Mouse (Mus musculus): ENCODE measurements around the gene Cars2. TPM values are rescaled to one million over a fixed set of nuclear protein-coding genes. Genes with fewer than 3 reads are reported as not detected.

The Cars2 gene
- 22.6 and 28.2 TPM in 2 replicates for polyA plus RNA-seq (2016; fragmentation: Nextera tagmentation; extraction: Ambion mirVana)

DNA sequence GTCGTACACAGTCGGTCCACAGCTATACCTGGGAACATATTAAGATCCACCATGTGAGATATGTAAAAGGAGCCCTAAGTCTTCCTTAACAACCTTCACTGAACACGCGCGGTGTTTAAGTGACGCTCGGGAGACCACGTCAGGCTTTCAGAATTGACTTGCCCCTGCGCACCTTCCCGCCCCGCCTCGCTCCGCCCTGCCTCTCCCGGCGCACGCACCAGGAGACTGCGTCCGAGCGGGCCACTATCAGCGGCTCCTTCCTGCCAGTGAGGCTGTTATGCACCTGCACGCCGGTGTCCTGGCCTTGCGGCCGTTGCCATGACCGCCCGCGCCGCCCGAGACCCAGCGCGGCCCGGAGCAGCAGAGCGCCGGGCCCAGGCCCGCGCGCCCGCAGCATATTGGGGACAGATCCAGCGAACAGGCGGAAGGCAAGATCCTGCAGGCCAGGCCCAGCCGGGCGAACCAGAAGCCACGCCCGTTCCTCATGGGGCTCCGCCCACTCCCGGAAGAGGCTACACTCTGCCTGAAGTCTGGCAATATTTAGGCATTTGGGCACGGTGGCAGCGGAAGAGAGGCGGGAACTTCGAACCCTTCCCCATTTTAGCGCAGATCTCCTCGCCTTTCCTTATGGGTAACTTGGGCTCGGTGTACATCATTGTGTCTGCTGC is at the start of gene Cars2:
Cars2 (minus strand) TSS at position 503 of the 668 bp plus-strand sequence.
- peaks cover 13% of the 10 kb centered on the region for H3K36me3 ChIP-seq
- H3K4me2 ChIP-seq, result peak within 1 kb of the TSS; percentile 73
- peak within 1 kb of the TSS; percentile 65 for H3K27ac ChIP-seq (ENCODE audit: poor library complexity, severe bottlenecking)
- peak; percentile 79 for ATAC-seq (ENCODE audit: insufficient number of reproducible peaks, low FRiP score)
- peaks cover 18% of the 10 kb centered on the region for H3K4me1 ChIP-seq (replicated peaks)
- under 1% methylated on average over 53 of the region's 53 CpGs for WGBS
- peak within 1 kb of the TSS; percentile 78 for H3K9ac ChIP-seq
- H3K4me3 ChIP-seq, result peak within 1 kb of the TSS; percentile 62
- H3K9me3 ChIP-seq (replicated peaks), result no peaks in the 10 kb centered on the region
- H3K27me3 ChIP-seq (replicated peaks), result no peaks in the 10 kb centered on the region

DNA sequence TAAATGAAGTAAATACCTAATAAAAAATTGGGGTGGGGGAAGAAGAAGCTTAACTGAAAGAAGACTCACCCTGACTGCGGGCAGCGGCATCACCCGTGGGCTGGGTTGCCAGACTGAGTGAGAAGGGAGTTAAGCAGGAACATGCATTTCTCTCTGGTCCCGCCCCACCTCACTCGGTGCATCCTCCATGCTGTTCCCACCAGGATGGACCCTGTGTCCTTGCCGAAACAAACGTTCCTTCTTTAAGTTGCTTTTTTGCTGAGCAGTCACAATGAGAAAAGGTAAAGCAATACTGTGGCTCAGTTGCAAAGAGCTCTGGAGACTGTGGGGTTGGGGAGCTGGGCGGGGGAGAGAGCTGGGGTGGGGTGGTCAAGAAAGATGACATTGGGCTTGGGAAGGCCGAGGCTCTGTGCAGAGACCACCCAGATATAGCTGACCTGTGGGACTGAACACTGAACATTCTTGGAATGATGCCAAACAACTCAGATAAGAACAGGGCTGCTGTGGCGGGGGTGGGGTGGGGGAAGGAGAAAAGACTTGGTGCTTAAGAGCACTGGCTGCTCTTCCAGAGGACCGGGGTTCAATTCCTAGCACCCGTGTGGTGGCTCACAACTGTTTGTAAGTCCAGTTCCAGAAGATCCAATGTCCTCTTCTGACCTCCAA is 42.8 kb upstream of the Cars2 start:
- H3K9me3 ChIP-seq (replicated peaks), result no peaks in the 10 kb centered on the region
- no peaks in the 10 kb centered on the region for H3K36me3 ChIP-seq
- H3K9ac ChIP-seq, result no peak overlapping the region
- no peaks in the 10 kb centered on the region for H3K27me3 ChIP-seq (replicated peaks)
- H3K27ac ChIP-seq (ENCODE audit: poor library complexity, severe bottlenecking), result 0 out of 2 replicates have a peak overlapping the region, but pooled peaks have one; percentile 8
- no peak overlapping the region for H3K4me3 ChIP-seq
- 49% methylated on average over 12 of the region's 12 CpGs for WGBS
- ATAC-seq (ENCODE audit: insufficient number of reproducible peaks, low FRiP score), result peak; percentile 49; the same call in 1 of the 2 replicates
- H3K4me1 ChIP-seq (replicated peaks), result peaks cover 21% of the 10 kb centered on the region
- peak overlapping the region; percentile 28; the same call in 1 of the 2 replicates for H3K4me2 ChIP-seq

- 30% methylated on average over 13 of the region's 13 CpGs for WGBS
- H3K4me1 ChIP-seq (replicated peaks), result peaks cover 21% of the 10 kb centered on the region
- no peak overlapping the region for H3K4me3 ChIP-seq
- no peak overlapping the region for H3K27ac ChIP-seq (ENCODE audit: poor library complexity, severe bottlenecking)
- no peaks in the 10 kb centered on the region for H3K36me3 ChIP-seq
- peak overlapping the region; percentile 16 for H3K4me2 ChIP-seq
- H3K9me3 ChIP-seq (replicated peaks), result no peaks in the 10 kb centered on the region
- H3K9ac ChIP-seq, result no peak overlapping the region
- H3K27me3 ChIP-seq (replicated peaks), result no peaks in the 10 kb centered on the region
- 0 out of 2 replicates have a peak, but pooled peaks have one; percentile 38 for ATAC-seq (ENCODE audit: insufficient number of reproducible peaks, low FRiP score)
Observed at GRCm38 (mm10) chr8:11592296-11592695, 41.7 kb upstream of the Cars2 start.

- no peak overlapping the region for H3K27ac ChIP-seq (ENCODE audit: poor library complexity, severe bottlenecking)
- peaks cover 21% of the 10 kb centered on the region for H3K4me1 ChIP-seq (replicated peaks)
- no peaks in the 10 kb centered on the region for H3K27me3 ChIP-seq (replicated peaks)
- no peak overlapping the region for H3K9ac ChIP-seq
- no peak for ATAC-seq (ENCODE audit: insufficient number of reproducible peaks, low FRiP score)
- no peaks in the 10 kb centered on the region for H3K36me3 ChIP-seq
- H3K4me2 ChIP-seq, result 0 out of 2 replicates have a peak overlapping the region, but pooled peaks have one; percentile 16
- no peaks in the 10 kb centered on the region for H3K9me3 ChIP-seq (replicated peaks)
- H3K4me3 ChIP-seq, result no peak overlapping the region
- 68% methylated on average over 4 of the region's 4 CpGs for WGBS
Observed at GRCm38 (mm10) chr8:11591837-11592236, 41.3 kb upstream of the Cars2 start.

DNA sequence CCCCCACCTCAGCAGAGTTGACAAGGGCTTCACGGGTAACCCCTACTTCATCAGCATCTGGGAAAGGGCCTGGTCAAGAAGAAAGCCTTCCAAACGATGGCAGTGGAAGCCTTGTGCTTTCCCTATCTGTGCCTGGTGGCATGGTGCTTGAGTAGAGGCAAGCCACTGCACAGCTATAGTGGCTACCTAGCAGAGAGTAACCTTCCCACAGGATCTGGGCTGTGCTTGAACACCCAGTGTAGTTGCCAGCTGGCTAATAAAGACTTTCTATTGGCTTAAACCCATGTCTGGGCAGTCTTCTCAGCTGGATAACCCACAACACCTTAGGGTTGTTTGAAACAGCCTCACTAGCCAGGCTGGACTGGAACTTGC is 35.8 kb upstream of the Cars2 start:
- Histone ChIP-seq H3K9me3 (replicated peaks) (0 out of 2 replicates have a peak, but pooled peaks cover 8% of the 10 kb centered on the region), H3K36me3 (no peaks in the 10 kb centered on the region), H3K27me3 (replicated peaks) (no peaks in the 10 kb centered on the region), H3K4me3 (no peak overlapping the region), H3K27ac (ENCODE audit: poor library complexity, severe bottlenecking) (peak overlapping the region; percentile 39), H3K9ac (no peak overlapping the region), H3K4me1 (replicated peaks) (peaks cover 9% of the 10 kb centered on the region), H3K4me2 (no peak overlapping the region)
- no peak for ATAC-seq (ENCODE audit: insufficient number of reproducible peaks, low FRiP score)
- WGBS, result 53% methylated on average over 2 of the region's 2 CpGs

- Histone ChIP-seq H3K4me1 (replicated peaks) (peaks cover 9% of the 10 kb centered on the region), H3K9ac (no peak overlapping the region), H3K4me3 (no peak overlapping the region), H3K36me3 (no peaks in the 10 kb centered on the region), H3K27me3 (replicated peaks) (no peaks in the 10 kb centered on the region), H3K9me3 (replicated peaks) (0 out of 2 replicates have a peak, but pooled peaks cover 8% of the 10 kb centered on the region), H3K4me2 (0 out of 2 replicates have a peak overlapping the region, but pooled peaks have one; percentile 5), H3K27ac (ENCODE audit: poor library complexity, severe bottlenecking) (peak overlapping the region; percentile 39)
- peak; percentile 53; the same call in 1 of the 2 replicates for ATAC-seq (ENCODE audit: insufficient number of reproducible peaks, low FRiP score)
- 63% methylated on average over 21 of the region's 21 CpGs for WGBS
Observed at GRCm38 (mm10) chr8:11585513-11586373, 35.2 kb upstream of the Cars2 start.

GRCm38 (mm10) chr8:11575604-11576384 is 25.2 kb upstream of the Cars2 start:
- 65% methylated on average over 16 of the region's 16 CpGs for WGBS
- no peak overlapping the region for H3K4me2 ChIP-seq
- no peak for ATAC-seq (ENCODE audit: insufficient number of reproducible peaks, low FRiP score)
- H3K9ac ChIP-seq, result no peak overlapping the region
- H3K4me3 ChIP-seq, result no peak overlapping the region
- no peak overlapping the region for H3K27ac ChIP-seq (ENCODE audit: poor library complexity, severe bottlenecking)
- peaks cover 16% of the 10 kb centered on the region for H3K4me1 ChIP-seq (replicated peaks)
- no peaks in the 10 kb centered on the region for H3K36me3 ChIP-seq
- H3K27me3 ChIP-seq (replicated peaks), result no peaks in the 10 kb centered on the region
- H3K9me3 ChIP-seq (replicated peaks), result no peaks in the 10 kb centered on the region

GRCm38 (mm10) chr8:11574911-11575603 is 24.5 kb upstream of the Cars2 start:
- peak overlapping the region; percentile 3; the same call in 1 of the 2 replicates for H3K27ac ChIP-seq (ENCODE audit: poor library complexity, severe bottlenecking)

GRCm38 (mm10) chr8:11572428-11572827 is 21.8 kb upstream of the Cars2 start:
- no peaks in the 10 kb centered on the region for H3K27me3 ChIP-seq (replicated peaks)
- no peak overlapping the region for H3K27ac ChIP-seq (ENCODE audit: poor library complexity, severe bottlenecking)
- no peak for ATAC-seq (ENCODE audit: insufficient number of reproducible peaks, low FRiP score)
- H3K4me1 ChIP-seq (replicated peaks), result peaks cover 16% of the 10 kb centered on the region
- H3K4me3 ChIP-seq, result no peak overlapping the region
- WGBS, result 66% methylated on average over 6 of the region's 6 CpGs
- peaks cover 9% of the 10 kb centered on the region for H3K36me3 ChIP-seq
- H3K4me2 ChIP-seq, result no peak overlapping the region
- H3K9me3 ChIP-seq (replicated peaks), result no peaks in the 10 kb centered on the region
- H3K9ac ChIP-seq, result no peak overlapping the region

More at GRCm38 (mm10) chr8:11574911-11575603, 24.5 kb upstream of the Cars2 start:
- Histone ChIP-seq H3K4me1 (replicated peaks) (peaks cover 16% of the 10 kb centered on the region), H3K36me3 (no peaks in the 10 kb centered on the region), H3K27me3 (replicated peaks) (no peaks in the 10 kb centered on the region), H3K4me3 (no peak overlapping the region), H3K4me2 (no peak overlapping the region), H3K9ac (no peak overlapping the region), H3K9me3 (replicated peaks) (no peaks in the 10 kb centered on the region)
- no peak for ATAC-seq (ENCODE audit: insufficient number of reproducible peaks, low FRiP score)
- 64% methylated on average over 9 of the region's 9 CpGs for WGBS

DNA sequence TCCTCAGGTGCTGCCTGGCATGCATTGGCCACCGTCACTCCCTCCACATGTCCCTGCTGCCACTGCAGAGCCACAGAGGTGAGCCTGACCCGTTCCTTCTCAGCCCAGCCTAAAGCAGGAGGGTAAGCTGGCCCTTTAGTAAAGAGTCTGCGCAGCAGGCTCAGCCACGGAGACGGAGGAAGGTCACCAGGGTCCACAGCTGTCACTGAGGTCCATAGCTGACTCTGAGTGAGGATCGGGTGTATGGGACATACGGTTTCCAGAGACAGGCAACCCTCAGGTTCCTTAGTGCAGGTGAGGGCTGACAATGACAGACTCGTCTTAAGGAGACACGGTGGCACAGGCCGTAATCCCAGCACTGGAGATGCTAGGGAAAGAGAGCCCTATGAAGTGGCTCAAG is 21.4 kb upstream of the Cars2 start:
- Histone ChIP-seq H3K4me2 (no peak overlapping the region), H3K9me3 (replicated peaks) (no peaks in the 10 kb centered on the region), H3K27me3 (replicated peaks) (no peaks in the 10 kb centered on the region), H3K27ac (ENCODE audit: poor library complexity, severe bottlenecking) (no peak overlapping the region), H3K9ac (no peak overlapping the region), H3K4me3 (no peak overlapping the region), H3K4me1 (replicated peaks) (peaks cover 16% of the 10 kb centered on the region), H3K36me3 (peaks cover 14% of the 10 kb centered on the region)
- no peak for ATAC-seq (ENCODE audit: insufficient number of reproducible peaks, low FRiP score)
- 82% methylated on average over 10 of the region's 10 CpGs for WGBS

Data from heart, embryonic 12.5 days (tissue).